Mouse (Mus musculus) monocyte, adult 2 months (primary cell): ENCODE measurements around the gene Tmem167.
A peak's percentile ranks its signal among the peaks of the same experiment; 100 is the strongest.
"Not testable (repeated sequence)": the region's sequence is repeated elsewhere in the genome, so short reads cannot be mapped to it uniquely, and the experiment has no call there.

Source experiments
- DNase-seq, 2 experiments: peaks; one replicate each; pipeline ENCODE4 v3.0.0; 2022; ENCODE audit warnings: low spot score in 2 of 2, low read depth in 1 of 2

The Tmem167 gene

DNA sequence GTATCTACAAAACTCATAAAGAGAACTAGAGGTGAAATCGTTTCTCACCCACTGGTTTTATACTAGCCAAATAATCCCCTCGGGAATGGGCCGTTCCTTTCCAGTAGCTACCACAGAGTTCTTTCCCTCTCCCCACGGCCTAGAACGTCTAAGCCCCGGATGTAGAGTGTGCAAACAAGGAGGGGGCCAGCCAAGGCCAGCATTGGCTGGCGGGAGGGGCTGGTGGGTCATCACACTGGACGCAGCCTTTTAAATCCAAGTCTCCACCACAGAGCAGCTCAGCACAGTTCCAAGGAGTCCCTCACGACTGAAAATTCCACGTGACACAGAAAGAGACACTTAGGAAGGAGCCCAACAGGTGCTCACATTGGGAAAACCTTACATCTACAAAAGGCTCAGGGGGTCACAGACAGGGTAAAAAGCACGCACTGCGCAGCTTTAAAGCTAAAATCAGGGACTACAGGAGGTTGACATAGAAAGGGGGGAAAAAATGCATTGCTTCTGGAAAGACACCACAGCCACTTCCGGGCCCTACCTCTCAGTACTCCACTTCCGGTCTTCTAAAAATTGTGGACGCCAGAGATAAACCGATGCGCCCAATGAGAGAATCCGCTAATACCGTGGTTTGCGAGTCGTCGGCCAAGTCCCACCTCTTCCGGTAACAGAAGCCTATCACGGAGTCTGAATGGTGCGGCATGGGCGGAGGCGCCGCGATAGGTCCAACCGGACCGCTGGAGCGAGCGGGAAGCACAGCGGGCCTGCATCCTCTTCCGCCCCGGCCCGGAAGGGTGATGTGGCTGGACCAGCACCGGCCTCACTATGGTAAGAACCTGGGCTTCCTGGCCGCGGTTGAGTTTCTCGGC, at the start of gene Tmem167, which contains the start of gene Xrcc4:
Tmem167 (plus strand) TSS at position 162 of the 863 bp plus-strand sequence.
Xrcc4 (minus strand) TSS at position 647 of the 863 bp plus-strand sequence.
- peak; percentile 89 to 91 for DNase-seq

DNA sequence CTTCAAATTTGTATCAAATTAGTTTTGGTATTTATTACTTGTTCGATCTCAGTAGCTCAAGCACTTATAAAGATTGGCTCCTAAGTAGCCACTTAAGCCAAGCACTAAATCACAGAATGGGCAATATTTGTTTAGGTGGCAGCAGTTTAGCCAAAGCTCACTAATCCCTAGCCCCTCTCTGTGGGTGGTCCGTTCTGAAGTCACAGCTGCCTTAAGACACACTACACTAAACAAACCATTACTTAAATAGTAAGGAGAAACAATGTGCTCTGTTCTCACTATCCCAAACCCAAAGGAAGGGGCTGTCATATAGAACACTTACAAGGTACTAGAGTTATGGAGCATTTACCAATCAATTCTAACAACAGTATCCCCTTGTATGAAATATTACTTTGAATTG, 49.3 kb upstream of the Tmem167 start:
- DNase-seq, result no peak

DNA sequence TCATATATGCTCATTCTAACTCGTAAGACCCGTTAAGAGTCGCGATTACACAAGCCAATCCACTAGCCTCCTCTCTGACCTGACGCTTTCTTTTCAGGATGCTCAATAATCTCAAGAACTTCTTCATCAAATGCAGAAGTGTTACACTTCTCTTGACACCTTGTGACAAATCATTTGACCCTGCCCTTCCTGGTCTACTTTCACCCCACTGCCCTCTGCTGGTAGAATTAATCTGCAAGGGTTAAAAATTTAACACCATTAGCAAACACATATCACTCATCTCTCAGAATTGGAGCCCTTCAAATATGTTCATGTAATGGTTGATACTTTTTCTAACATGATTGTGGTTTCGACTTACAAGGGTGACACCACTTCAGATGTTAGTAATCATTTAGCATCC, 37.2 kb upstream of the Tmem167 start:
- DNase-seq, result peak in 1 of 2 experiments; percentile 1

DNA sequence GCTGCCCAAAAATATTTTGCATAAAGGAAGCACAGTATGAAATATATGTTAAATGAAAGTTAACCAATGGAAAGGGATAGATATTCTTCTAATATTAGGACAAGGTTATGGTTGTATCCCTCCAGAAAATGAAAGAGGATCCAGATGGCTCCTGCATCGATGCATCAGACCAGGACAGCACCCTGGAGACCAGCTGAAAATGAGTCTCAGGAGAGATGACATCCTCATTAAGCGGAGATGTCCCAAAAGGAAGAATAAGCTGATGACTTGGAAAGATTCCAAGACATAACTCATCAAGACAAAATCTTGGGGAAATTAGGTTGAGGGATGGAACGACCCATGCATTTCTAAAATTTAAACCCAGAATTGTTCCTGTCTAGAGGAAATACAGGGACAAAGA, 36.5 kb upstream of the Tmem167 start:
- no peak for DNase-seq

DNA sequence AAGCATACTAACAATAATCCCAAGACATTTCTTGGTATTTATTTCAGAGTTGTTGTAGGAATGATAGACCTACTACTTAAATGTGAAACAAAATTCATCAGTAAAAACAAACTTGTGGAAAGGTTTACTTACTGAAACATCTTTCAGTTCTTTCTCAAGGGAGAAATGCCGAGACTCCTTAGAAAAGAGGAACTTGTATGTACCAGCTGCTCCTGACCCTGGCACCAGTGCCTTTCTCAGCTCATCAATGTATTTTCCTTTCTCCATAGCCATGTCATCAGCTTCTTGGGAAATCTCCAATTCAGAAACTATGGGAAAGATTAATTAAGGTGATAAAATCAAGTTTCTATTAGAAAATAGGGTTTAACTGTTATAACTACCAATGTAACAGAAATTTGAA, 27.0 kb upstream of the Tmem167 start:
- DNase-seq, result no peak

DNA sequence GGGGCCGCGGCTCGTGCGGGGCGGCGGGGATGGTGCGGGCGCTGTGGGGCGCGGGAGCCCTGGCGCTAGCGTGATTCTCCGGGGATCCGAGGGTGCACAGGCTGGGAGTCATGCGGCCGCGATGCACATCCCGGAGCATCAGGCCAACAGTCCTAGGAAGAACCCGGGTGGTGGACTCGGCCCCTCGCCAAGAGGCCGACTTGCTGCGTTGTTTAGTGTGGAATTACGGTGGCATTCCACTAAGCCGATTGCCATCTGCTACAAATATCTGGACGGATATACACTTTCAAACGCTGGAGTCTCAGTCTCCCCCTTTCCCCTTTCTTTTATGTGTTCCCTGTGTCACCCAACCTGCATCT, 881 bp downstream of the Tmem167 start:
- DNase-seq, result no peak

DNA sequence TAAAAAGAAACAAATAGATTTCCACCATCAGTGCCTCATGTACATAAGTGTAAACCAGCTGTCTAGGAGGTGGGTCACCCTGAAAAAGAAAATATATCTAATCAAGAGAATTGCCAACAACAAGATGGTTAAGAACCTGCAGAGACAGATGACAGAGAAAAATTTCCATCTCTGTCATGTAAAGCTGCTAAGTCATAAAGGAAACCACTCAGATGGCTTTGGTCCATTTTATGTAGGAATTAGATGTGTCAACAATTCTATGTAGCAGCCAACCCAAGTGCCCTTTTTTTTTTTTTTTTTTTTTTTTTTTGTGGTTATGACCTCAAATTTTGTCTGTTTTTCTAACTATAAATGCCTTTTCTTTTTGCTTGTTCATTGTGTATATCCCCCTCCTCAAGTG, 12.6 kb downstream of the Tmem167 start:
- no peak for DNase-seq

DNA sequence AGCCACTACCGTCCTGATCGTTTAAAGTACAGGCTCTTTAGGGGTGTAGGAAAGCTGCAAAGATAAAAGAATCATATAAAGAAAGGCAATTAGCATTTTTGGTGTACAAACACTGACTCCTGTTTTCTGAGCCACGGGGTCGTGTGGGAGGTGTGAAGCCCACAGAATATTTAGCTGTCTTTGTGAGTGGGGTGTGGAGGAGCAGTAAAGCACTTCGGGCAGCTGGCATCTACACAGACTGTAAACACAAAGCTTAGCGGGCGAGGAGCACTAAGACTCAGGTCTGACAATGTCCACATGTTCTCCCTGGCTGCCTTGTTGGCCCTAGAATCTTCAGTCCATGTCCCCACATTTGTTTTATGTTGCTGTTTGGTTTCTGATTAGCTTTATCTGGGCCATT, 17.2 kb downstream of the Tmem167 start:
- no peak for DNase-seq

DNA sequence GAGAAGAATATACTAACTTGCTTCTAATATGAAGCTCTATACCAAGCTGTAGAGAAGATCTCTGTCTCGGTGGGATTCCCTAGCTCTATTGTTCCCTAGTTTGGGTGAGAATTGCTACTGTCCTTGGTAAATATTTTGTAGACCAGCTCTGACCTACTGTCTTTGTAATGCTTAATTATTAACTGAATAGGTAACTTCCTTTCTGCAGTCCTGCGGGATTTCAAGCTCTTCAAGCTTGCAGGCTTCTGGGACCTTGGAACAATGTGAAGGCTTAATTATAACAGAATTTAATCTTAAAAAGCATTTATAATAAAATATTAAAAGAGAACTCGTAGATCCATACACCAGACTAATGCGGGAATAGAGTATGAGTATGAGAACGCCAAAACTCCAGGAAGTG, 19.8 kb downstream of the Tmem167 start:
- not testable (repeated sequence) for DNase-seq

DNA sequence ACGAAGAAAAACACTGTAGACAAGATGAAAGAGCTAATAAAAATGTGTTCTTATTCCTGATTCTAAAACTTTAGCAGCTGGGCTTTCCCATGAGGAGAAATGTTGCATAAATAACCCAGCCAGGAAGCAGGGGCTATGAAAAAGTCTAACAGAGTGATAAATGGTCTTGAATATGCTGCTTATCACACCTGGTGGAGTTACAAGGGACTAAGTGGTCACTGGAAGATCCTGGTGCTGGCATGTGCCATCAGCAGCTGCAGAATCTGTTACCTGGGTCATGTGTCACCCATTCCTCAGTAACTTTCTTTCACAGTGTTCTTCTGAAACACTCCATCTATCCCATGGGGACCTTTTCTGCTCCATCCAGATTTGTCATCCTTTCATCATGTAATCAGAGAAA, 22.8 kb downstream of the Tmem167 start:
- DNase-seq, result no peak

DNA sequence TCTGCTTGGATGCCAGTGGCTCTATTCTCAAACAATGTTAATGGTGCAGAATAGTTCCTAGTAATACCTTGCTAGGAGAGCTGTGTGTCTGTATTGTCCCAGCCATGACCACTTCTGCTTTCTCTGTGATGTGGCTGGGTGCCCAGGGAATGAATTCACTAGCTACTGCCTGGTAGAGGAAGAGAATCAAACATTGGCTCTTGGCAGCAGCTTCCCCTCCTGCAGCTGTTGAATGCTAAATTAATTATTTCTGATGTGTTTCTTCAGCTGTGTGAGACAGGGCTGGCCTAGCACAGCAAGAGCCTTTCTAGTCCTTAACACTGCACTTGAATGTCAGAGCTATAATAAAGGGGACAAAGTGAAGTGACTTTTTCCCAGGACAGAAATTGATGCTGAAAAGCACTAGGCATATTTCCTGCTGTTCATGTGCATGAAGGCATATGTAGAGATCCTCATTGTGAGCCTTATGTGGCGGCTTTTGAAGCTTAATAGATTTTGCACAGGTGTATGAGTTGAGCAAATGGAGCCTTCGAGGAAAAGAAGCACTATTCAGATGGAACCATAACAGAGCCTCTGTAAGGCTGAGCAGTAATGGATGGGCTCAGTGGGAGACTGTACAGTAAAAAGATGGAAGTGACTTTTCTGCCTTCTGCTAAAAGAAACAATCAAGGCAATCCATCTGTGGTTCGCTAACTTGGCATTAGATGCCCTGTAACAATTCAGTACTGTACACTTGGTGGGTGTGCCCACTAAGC, 47.4 kb downstream of the Tmem167 start:
- DNase-seq, result peak in 1 of 2 experiments; percentile 0

DNA sequence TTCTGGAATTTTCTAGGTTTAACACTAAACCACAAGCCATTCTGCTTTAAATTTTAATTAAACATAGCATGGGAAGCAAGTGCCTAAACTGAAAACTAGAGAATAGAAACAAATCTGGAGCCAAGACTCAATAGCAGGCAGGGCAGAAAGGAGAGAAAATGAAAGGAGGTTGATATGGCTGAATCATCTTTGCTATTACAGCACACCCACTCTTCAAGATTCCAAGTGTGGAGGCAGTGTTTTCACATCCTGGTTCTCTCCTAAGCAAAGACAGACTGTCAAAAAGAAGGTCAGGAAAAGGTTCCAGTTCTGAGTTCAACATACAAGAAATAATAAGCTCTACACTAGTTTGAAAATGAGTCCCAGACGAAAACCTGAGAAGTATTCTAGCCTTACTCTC, 52.8 kb downstream of the Tmem167 start:
- DNase-seq, result no peak

DNA sequence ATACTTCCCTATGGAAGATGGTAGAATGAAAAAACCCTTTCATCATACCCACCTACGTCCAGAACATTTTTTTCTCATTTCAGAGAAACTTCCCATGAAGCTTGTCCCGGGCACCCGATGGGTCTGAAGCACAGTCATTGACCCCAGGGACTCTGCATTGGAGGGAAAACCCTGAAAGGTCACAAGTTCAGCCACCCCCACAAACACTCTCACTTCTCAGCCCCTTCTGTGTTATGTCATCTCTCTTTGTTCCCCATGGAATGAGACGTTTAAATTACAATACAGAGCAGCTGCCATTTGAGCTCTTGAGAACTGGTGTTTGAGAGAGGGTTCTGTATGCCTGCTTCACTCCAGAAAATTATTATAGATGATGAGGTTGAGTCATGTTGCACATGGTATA, 54.3 kb downstream of the Tmem167 start:
- DNase-seq, result no peak

DNA sequence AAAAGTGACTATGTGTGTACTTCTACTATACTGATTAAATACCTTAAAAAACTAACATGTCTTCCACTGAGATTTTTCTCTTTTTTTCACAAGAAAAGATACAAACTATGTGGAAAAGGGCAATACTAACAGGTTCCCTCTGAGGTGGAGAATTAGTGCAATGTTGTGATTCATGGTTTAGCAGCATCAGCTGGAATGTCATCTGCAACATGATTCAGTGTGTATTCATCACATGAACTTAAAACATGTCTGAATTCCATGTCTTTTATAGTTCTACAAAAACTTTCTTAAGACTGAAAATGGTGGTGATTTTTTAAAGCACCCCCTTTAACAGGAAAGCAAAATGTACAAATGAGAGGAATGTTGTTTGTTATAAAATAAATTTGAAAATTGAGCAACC, 63.0 kb downstream of the Tmem167 start:
- no peak for DNase-seq

DNA sequence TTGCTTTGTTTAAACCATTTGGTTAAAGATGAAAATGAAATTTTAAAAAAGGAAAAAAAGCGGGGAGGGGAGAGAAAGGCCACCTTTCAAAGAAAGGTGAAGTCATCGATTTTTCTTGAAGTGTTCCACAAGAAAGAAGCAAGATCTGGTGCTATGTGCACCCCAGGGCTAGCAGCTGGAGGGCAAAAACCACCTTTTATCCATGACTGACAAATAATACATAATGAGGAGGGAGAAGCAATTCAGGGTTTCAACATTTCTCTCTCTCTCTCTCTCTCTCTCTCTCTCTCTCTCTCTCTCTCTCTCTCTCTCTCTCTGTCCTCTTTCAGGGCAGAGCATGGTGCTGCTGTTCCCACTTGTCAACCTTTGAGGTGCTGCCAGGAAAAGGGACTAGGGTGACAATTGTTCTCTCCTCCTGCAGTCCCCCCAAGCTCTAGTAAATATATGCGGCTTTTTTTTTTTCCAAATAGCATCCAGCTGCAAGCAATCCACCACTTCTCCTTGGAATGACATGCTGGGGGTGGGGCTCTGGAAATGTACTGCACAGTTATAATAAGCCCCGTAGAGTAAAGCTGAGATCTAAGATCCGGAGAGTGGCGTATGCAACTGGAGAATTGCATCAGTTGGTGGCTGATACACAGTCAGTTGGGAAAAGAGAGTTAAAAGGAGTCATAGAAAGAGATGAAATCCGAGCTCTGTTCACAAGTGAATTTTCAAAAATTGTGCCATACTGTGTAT, 63.8 kb downstream of the Tmem167 start:
- DNase-seq, result no peak

DNA sequence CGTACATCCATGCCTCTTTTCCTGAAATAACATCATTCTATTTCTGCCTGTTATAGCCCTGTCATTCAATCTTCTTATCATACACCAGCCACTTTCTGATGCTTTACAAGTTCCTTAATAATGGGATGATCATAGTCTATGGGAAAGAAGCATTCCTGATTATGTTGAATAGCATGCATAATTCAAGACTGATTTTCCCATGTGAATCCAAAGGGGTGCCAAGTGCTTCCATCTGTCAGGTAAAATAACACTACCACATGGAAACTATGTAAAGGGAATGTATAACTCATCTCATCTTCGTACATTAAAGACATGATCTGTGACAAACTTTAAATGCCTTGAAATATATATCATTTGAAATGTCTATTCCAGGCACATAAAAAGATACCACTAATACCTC, 75.2 kb downstream of the Tmem167 start:
- DNase-seq, result no peak

DNA sequence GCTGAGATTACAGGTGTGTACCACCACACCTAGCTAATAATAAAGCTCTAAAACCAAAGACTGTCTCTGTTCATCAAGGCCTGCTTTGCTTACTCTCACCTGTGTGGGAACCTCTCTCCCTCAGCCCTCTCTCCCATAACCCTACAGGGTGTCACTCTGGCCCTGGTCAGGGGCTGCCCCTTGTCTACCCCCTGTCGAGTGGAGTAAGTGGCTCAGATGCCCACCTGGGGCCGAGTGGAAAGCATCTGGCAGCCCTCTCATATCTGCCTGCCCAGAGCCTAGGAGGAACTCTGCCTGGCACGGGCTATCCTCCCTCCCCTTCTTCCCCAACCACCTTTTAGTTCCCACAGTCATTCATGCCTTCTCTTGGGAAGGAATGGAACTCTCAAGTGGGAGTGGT, 78.1 kb downstream of the Tmem167 start:
- no peak for DNase-seq

DNA sequence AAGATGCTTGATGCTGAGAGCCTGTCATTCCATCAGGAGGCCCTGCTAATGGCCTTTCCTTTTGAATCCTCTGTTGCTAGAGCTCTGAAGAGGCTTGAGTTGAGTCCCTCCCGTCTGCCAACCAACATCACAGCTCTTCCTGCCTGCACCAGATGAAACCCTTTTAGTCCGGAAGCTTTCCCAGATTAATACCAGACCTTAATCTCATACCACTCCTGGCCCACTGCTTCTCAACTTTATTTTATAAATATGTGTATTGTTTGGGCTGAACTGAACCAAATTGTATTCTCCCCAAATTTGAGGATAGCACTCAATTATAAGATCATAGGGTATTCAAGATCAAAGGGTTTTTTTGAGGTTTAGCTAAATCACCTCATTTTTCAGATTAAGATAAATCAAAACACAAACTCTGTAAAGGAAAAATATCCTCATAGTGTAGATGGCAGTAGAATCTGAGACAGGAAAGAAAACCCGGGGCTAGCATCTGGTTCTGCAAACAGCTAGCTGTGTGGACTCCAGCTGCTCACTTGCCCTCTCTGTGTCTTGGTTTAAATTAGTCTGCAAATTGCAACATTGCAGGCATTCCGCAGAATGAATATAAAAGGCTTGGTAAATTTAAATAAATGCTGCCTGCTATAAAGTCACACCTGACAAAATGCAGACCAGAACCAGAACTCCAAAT, 81.3 kb downstream of the Tmem167 start:
- DNase-seq, result no peak

DNA sequence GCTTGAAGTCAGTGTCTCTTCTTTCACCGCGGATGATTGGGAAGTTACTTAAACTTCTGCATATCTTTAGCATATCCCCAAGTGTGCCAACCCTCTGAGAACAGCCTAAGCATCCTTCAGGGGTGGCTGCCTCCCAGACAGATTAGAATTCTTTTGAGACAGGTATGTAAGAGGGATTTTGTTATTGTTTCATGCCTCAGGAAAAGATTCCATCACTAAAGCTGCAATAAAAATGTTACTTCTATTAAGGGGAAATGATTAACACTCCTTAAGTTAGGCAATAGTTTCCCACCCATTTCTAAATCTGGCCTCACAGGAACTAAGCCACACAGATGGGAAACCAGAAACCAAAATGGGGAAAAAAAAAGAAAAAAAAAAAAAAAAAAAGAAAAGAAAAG, 81.9 kb downstream of the Tmem167 start:
- DNase-seq, result no peak

DNA sequence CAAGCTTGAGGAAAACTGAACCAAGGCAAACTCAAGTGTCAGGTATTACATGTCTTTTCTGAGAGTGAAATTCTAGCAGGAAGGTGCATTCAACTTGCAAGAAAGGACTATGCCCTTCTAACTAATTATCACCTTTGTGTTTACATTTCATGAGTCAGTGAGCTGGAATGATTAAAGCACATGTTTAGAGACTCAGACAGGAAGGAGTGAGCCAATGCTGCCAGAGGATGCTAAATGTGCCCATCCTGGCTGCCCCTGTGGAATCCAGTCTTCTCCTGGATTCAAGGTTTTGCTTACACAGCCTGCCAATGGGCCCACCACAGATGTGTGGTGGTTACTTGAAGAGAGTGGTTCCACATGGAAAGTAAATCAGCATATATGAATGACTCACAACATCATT, 82.5 kb downstream of the Tmem167 start:
- DNase-seq, result no peak

DNA sequence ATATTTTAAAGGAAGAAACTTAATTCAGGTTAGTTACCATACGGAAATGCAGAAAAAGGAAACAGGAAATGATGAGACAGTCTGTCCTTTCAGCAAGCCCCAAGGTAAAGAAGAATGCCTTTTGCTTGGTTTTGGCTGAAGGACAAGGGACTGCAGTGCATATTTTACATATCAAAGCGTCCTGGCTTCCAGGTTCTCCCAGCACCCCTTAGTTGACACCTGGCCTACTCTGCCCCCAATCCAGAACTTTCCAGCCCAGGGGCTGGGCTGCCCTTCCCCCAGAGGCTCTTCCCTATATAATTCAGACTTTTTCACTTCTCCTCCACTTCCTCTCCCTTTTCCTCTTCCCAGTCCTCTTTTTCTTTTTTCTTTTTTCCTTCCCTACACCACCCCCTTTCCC, 86.7 kb downstream of the Tmem167 start:
- DNase-seq, result no peak
